Mouse (Mus musculus): ENCODE data around the gene Col6a1. TPM values are rescaled to one million over a fixed set of nuclear protein-coding genes. Genes with fewer than 3 reads are reported as not detected.

Col6a1 gene
- polyA plus RNA-seq, 1 experiment from 2014 or later, result 327 TPM

DNA sequence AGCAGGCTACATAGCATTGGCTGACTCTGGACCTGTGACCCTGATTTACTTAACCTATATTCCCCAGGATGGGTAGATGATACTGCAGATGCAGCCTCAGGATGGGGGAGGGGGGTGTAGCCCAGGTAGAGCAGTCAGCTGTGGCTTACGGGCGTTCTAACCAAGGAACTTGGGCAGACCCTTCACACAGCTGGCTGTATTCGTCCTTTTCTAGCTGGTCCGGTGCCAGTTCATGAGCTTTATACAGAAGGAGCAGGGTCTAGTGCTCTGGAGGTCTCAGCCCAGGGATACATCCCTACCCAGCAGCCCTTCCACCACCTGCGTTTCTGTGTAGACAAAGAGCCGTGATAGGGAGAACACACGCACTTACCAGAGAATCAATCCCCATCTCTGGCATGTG lies 1.3 kb upstream of the Col6a1 start:
- no peak overlapping the region for H3K4me2 ChIP-seq (ENCODE audit: low read depth, low read length)
- H3K27me3 ChIP-seq (replicated peaks; ENCODE audit: control insufficient read depth, insufficient read depth, low read length), result no peaks in the 10 kb centered on the region
- no peaks in the 10 kb centered on the region for H3K9me3 ChIP-seq (ENCODE audit: control insufficient read depth, low read length)
- H3K4me1 ChIP-seq (ENCODE audit: control insufficient read depth, insufficient read depth, low read length), result peaks cover 13% of the 10 kb centered on the region
- 0 out of 2 replicates have a peak, but pooled peaks cover 8% of the 10 kb centered on the region for H3K36me3 ChIP-seq (ENCODE audit: control insufficient read depth, insufficient read depth, low read length)
- no peak overlapping the region for H3K27ac ChIP-seq (ENCODE audit: low read length)
- WGBS, result 90% methylated on average over 7 of the region's 7 CpGs
- ATAC-seq, result no peak
- H3K9ac ChIP-seq (ENCODE audit: low read depth, low read length), result no peak overlapping the region
- H3K4me3 ChIP-seq (ENCODE audit: low read length), result no peak overlapping the region

DNA sequence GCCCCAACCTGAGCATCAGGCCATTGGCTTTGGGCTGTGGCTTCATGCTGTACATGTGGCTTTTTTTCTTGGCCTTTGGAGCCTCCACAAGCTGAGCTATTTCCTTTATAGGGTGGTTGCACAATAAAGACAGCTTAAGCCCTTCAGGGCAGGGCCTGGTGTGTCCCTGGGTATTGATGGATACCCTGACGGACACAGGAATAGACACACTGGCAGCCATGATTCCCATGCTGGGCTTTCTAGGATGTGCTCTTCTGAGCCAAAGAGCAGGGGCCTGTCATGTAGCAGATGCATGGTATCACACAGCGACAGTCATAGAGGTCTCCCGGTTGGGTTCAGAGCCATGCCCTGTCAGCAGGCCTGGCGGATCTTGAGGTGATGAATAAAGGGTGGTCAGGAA lies 898 bp upstream of the Col6a1 start:
- Histone ChIP-seq H3K27ac (ENCODE audit: low read length) (peak overlapping the region; percentile 69), H3K4me1 (ENCODE audit: control insufficient read depth, insufficient read depth, low read length) (peaks cover 9% of the 10 kb centered on the region), H3K36me3 (ENCODE audit: control insufficient read depth, insufficient read depth, low read length) (0 out of 2 replicates have a peak, but pooled peaks cover 9% of the 10 kb centered on the region), H3K4me2 (ENCODE audit: low read depth, low read length) (no peak overlapping the region), H3K27me3 (replicated peaks; ENCODE audit: control insufficient read depth, insufficient read depth, low read length) (no peaks in the 10 kb centered on the region), H3K9me3 (ENCODE audit: control insufficient read depth, low read length) (no peaks in the 10 kb centered on the region), H3K4me3 (ENCODE audit: low read length) (no peak overlapping the region), H3K9ac (ENCODE audit: low read depth, low read length) (no peak overlapping the region)
- 90% methylated on average over 4 of the region's 4 CpGs for WGBS
- no peak for ATAC-seq

DNA sequence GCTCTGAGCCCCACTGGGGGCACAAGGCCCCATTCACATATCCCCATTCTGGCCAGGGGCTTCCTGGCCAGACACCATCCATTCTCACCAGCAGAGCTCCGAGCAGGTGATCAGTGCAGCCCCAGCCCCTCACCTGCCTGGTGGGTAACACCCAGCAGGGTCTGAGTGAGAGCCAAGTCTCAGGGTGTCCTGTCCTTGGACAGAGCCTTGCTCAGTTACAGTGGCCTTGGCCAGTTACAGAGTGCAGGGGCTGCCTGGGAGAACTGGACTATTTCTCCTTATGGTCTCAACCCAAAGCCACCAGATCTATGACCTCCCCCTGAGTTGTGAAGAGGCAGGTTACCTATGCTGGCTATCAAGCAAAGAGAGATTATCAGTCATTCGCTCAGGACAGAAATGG lies 871 bp downstream of the Col6a1 start:
- H3K4me2 ChIP-seq (ENCODE audit: low read depth, low read length), result peak overlapping the region; percentile 68
- H3K9ac ChIP-seq (ENCODE audit: low read depth, low read length), result peak overlapping the region; percentile 81
- no peaks in the 10 kb centered on the region for H3K27me3 ChIP-seq (replicated peaks; ENCODE audit: control insufficient read depth, insufficient read depth, low read length)
- H3K36me3 ChIP-seq (ENCODE audit: control insufficient read depth, insufficient read depth, low read length), result peaks cover 13% of the 10 kb centered on the region; the same call in 1 of the 2 replicates
- H3K9me3 ChIP-seq (ENCODE audit: control insufficient read depth, low read length), result no peaks in the 10 kb centered on the region
- WGBS, result 78% methylated on average over 2 of the region's 2 CpGs
- H3K4me3 ChIP-seq (ENCODE audit: low read length), result peak overlapping the region; percentile 55
- peaks cover 4% of the 10 kb centered on the region; the same call in 1 of the 2 replicates for H3K4me1 ChIP-seq (ENCODE audit: control insufficient read depth, insufficient read depth, low read length)
- ATAC-seq, result no peak
- H3K27ac ChIP-seq (ENCODE audit: low read length), result peak overlapping the region; percentile 69

DNA sequence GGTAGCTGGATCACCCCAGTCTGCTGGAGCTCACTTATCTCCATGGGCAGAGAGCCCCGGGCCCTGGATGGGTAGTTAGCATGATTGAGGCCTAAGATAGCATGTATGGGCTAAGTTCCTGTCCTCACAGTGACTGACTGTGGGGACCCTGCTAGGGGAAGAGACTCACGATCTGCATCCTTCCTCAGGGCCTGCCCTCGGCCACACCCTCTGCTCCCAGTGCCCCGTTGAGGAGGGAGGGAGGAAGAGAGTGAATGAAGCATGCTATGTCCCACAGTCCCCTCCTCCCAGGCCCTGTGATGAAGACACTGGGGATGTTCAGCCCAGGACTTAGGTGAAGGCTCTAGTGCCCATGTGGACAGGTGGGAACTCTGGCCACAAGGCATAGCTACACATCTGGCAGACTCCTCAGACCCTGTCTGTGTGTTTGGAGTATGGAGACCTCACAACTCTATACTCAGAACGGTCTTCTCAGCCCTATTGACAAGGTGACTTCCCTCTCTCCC lies 1.7 kb downstream of the Col6a1 start:
- H3K9ac ChIP-seq (ENCODE audit: low read depth, low read length), result peak overlapping the region; percentile 81
- 0 out of 2 replicates have a peak, but pooled peaks have one; percentile 19 for ATAC-seq

DNA sequence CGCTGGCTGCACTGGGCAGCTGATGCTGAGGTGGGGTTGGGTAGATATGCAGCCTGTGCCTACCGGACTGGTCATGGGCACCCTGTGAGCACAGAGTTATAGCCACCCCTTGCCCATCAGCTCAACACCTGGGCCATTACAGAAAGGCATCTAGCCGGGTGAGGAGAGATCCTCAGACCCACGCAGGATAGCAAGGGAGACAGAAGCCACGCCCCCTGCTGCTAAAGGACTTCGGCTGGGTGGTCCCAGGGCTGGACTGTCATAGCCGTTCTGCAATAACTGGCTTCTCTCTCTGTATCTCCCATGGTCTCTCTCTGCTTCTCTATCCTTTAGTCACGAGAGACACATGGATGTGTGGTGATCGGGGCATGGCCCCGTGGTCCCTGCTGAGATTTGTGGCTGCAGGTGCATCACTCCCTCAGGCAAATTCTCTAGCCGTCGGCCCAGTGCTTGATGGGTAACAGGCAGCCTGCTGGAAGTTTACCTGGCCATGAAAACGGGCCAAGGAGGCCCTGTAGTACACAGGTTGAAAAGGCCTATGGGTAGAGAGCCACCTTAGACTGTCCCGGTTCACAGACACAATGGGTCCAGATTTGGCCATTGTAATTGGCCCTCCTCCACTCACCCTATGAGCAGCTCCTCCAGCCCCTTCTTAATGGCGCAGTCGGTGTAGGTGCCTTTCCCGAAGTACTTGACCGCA lies 3.1 kb downstream of the Col6a1 start:
- peaks cover 13% of the 10 kb centered on the region; the same call in 1 of the 2 replicates for H3K36me3 ChIP-seq (ENCODE audit: control insufficient read depth, insufficient read depth, low read length)
- no peak overlapping the region for H3K27ac ChIP-seq (ENCODE audit: low read length)
- no peaks in the 10 kb centered on the region for H3K27me3 ChIP-seq (replicated peaks; ENCODE audit: control insufficient read depth, insufficient read depth, low read length)
- H3K9ac ChIP-seq (ENCODE audit: low read depth, low read length), result no peak overlapping the region
- peak overlapping the region; percentile 68 for H3K4me2 ChIP-seq (ENCODE audit: low read depth, low read length)
- H3K9me3 ChIP-seq (ENCODE audit: control insufficient read depth, low read length), result no peaks in the 10 kb centered on the region
- WGBS, result 84% methylated on average over 18 of the region's 18 CpGs
- H3K4me3 ChIP-seq (ENCODE audit: low read length), result no peak overlapping the region
- ATAC-seq, result no peak
- H3K4me1 ChIP-seq (ENCODE audit: control insufficient read depth, insufficient read depth, low read length), result peaks cover 4% of the 10 kb centered on the region; the same call in 1 of the 2 replicates

More for the DNA sequence above, 1.7 kb downstream of the Col6a1 start:
- Histone ChIP-seq H3K4me1 (ENCODE audit: control insufficient read depth, insufficient read depth, low read length) (peaks cover 4% of the 10 kb centered on the region; the same call in 1 of the 2 replicates), H3K4me2 (ENCODE audit: low read depth, low read length) (peak overlapping the region; percentile 68), H3K4me3 (ENCODE audit: low read length) (peak overlapping the region; percentile 55), H3K27me3 (replicated peaks; ENCODE audit: control insufficient read depth, insufficient read depth, low read length) (no peaks in the 10 kb centered on the region), H3K9me3 (ENCODE audit: control insufficient read depth, low read length) (no peaks in the 10 kb centered on the region), H3K27ac (ENCODE audit: low read length) (no peak overlapping the region), H3K36me3 (ENCODE audit: control insufficient read depth, insufficient read depth, low read length) (peaks cover 13% of the 10 kb centered on the region; the same call in 1 of the 2 replicates)
- 40% methylated on average over 5 of the region's 5 CpGs for WGBS

DNA sequence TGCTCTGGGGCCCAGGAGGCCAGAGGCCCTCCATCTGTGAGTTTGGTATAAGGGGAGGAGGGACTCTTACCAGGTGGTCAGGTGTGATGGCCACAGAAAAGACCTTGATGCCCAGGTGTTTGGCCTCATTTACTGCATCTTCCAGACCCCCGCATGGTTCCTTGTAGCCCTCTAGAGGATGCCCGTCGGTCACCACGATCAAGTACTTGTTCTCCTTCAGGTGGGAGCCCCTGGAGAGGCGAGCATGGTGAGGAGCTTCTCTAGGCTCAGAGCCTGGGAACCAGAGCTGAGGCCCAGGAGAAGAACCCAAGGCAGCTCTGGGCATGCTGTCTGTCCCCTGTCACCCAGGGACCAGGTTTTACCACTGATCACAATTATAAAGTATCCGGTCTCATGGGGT lies 4.2 kb downstream of the Col6a1 start:
- H3K9ac ChIP-seq (ENCODE audit: low read depth, low read length), result no peak overlapping the region
- WGBS, result 95% methylated on average over 6 of the region's 6 CpGs
- ATAC-seq, result no peak
- H3K4me2 ChIP-seq (ENCODE audit: low read depth, low read length), result no peak overlapping the region
- H3K27me3 ChIP-seq (replicated peaks; ENCODE audit: control insufficient read depth, insufficient read depth, low read length), result no peaks in the 10 kb centered on the region
- H3K9me3 ChIP-seq (ENCODE audit: control insufficient read depth, low read length), result no peaks in the 10 kb centered on the region
- H3K4me3 ChIP-seq (ENCODE audit: low read length), result no peak overlapping the region
- peaks cover 4% of the 10 kb centered on the region; the same call in 1 of the 2 replicates for H3K4me1 ChIP-seq (ENCODE audit: control insufficient read depth, insufficient read depth, low read length)
- H3K36me3 ChIP-seq (ENCODE audit: control insufficient read depth, insufficient read depth, low read length), result peaks cover 13% of the 10 kb centered on the region; the same call in 1 of the 2 replicates
- no peak overlapping the region for H3K27ac ChIP-seq (ENCODE audit: low read length)

DNA sequence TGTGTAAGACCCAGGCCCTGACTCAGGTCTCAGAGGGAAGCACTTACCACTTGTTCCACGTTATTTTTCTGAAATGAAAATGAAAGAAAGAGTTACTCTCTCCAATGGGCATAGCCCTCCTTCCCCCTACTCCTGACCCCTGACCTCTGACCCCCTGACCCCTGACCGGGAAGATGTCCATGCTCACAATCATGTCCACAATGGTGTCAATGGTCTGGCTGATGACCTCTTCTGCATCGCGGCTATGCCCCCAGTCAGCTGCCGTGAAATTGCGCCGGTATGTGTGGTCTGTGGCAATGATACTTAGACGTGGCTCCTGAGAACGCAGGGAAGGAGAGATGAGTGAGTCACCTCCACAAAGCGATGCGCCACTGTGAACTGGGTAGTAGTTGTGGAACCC lies 4.8 kb downstream of the Col6a1 start:
- ATAC-seq, result no peak
- Histone ChIP-seq H3K9me3 (ENCODE audit: control insufficient read depth, low read length) (no peaks in the 10 kb centered on the region), H3K4me3 (ENCODE audit: low read length) (no peak overlapping the region), H3K4me2 (ENCODE audit: low read depth, low read length) (no peak overlapping the region), H3K4me1 (ENCODE audit: control insufficient read depth, insufficient read depth, low read length) (peaks cover 4% of the 10 kb centered on the region; the same call in 1 of the 2 replicates), H3K27me3 (replicated peaks; ENCODE audit: control insufficient read depth, insufficient read depth, low read length) (no peaks in the 10 kb centered on the region), H3K27ac (ENCODE audit: low read length) (no peak overlapping the region), H3K9ac (ENCODE audit: low read depth, low read length) (no peak overlapping the region), H3K36me3 (ENCODE audit: control insufficient read depth, insufficient read depth, low read length) (peaks cover 13% of the 10 kb centered on the region; the same call in 1 of the 2 replicates)
- WGBS, result 81% methylated on average over 11 of the region's 11 CpGs

DNA sequence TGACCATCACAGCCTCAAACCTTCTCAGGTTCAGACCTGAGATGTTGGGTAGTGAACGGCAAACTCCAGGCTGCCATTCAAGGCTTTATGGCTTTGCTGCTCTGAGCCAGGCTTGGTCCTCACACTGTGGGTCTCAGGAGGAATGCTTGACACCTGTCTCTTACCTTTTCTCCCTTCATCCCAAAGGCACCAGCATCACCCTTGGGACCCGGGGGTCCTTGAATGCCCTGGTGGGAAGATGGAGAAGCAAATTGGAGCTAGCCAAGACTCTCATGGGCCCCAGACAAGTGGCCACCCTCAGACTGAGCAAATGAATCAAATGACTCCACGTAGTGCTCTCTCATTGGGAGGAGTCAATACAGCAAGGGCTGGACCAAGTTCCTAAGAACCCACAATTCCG lies 8.3 kb downstream of the Col6a1 start:
- H3K27me3 ChIP-seq (replicated peaks; ENCODE audit: control insufficient read depth, insufficient read depth, low read length), result no peaks in the 10 kb centered on the region
- H3K9me3 ChIP-seq (ENCODE audit: control insufficient read depth, low read length), result no peaks in the 10 kb centered on the region
- no peak overlapping the region for H3K9ac ChIP-seq (ENCODE audit: low read depth, low read length)
- ATAC-seq, result no peak
- H3K36me3 ChIP-seq (ENCODE audit: control insufficient read depth, insufficient read depth, low read length), result peaks cover 13% of the 10 kb centered on the region
- H3K4me2 ChIP-seq (ENCODE audit: low read depth, low read length), result no peak overlapping the region
- no peak overlapping the region for H3K4me3 ChIP-seq (ENCODE audit: low read length)
- whole genome bisulfite sequencing, result 95% methylated on average over 4 of the region's 4 CpGs
- no peaks in the 10 kb centered on the region for H3K4me1 ChIP-seq (ENCODE audit: control insufficient read depth, insufficient read depth, low read length)
- no peak overlapping the region for H3K27ac ChIP-seq (ENCODE audit: low read length)

DNA sequence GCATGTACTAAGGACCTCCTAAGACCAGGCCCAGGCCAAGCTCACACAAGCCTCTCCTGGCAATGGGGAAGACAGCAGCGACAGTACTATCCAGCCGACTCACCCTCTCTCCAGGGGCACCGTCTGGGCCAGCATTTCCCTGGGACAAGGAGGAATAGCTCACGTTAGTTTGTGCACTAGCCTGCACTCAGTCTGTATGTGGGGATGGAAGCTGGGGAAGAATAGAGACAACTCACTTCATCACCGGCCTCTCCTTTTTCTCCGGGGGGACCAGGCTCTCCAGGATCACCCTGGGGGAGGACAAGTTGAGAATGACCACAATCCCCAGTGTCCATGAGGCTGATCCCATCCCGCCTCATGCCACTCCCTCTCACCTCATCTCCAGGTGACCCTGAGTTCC lies 8.9 kb downstream of the Col6a1 start:
- no peak for ATAC-seq

More for the DNA sequence above, 8.9 kb downstream of the Col6a1 start:
- H3K4me2 ChIP-seq (ENCODE audit: low read depth, low read length), result no peak overlapping the region
- WGBS, result 84% methylated on average over 7 of the region's 7 CpGs
- H3K9ac ChIP-seq (ENCODE audit: low read depth, low read length), result no peak overlapping the region
- peaks cover 15% of the 10 kb centered on the region for H3K36me3 ChIP-seq (ENCODE audit: control insufficient read depth, insufficient read depth, low read length)
- H3K9me3 ChIP-seq (ENCODE audit: control insufficient read depth, low read length), result no peaks in the 10 kb centered on the region
- H3K27ac ChIP-seq (ENCODE audit: low read length), result no peak overlapping the region
- no peak overlapping the region for H3K4me3 ChIP-seq (ENCODE audit: low read length)
- H3K27me3 ChIP-seq (replicated peaks; ENCODE audit: control insufficient read depth, insufficient read depth, low read length), result no peaks in the 10 kb centered on the region
- H3K4me1 ChIP-seq (ENCODE audit: control insufficient read depth, insufficient read depth, low read length), result no peaks in the 10 kb centered on the region

Measured in intestine, embryonic 16.5 days (tissue).